Mouse (Mus musculus): ENCODE data around the gene Eif3a. TPM values are rescaled to one million over a fixed set of nuclear protein-coding genes. Genes with fewer than 3 reads are reported as not detected.
A peak's percentile ranks its signal among the peaks of the same experiment; 100 is the strongest.

Gene Eif3a
- polyA plus RNA-seq, 1 experiment from 2014 or later, result 199 TPM

- Histone ChIP-seq H3K4me1 (replicated peaks; ENCODE audit: control insufficient read depth, insufficient read depth, low read length) (peaks cover 4% of the 10 kb centered on the region), H3K4me2 (peak within 1 kb of the TSS; percentile 97), H3K36me3 (ENCODE audit: control insufficient read depth, insufficient read depth, low read length) (peaks cover 4% of the 10 kb centered on the region; the same call in 1 of the 2 replicates), H3K9ac (ENCODE audit: low read depth, low read length) (peak within 1 kb of the TSS; percentile 67), H3K27ac (ENCODE audit: low read depth, low read length) (no peak within 1 kb of the TSS), H3K4me3 (ENCODE audit: low read depth, low read length) (peak within 1 kb of the TSS; percentile 73), H3K27me3 (replicated peaks; ENCODE audit: control insufficient read depth, insufficient read depth, low read length) (peaks cover 3% of the 10 kb centered on the region), H3K9me3 (ENCODE audit: control insufficient read depth, low read length) (no peaks in the 10 kb centered on the region)
- WGBS, result under 1% methylated on average over 58 of the region's 58 CpGs
- DNase-seq (ENCODE audit: low spot score) (peak; percentile 90), ATAC-seq (replicated peaks; ENCODE audit: low FRiP score) (peak; percentile 91)
These were observed 34.8 kb downstream of the Eif3a start, which contains the start of gene Nanos1 for GRCm38 (mm10) chr19:60755438-60756191. Gene Nanos1 (plus strand): TSS chr19:60755987.

- H3K27me3 ChIP-seq (replicated peaks; ENCODE audit: control insufficient read depth, insufficient read depth, low read length), result no peaks in the 10 kb centered on the region
- 74% methylated on average over 1 of the region's 1 CpGs for WGBS
These were observed 42.7 kb downstream of the Eif3a start for GRCm38 (mm10) chr19:60747801-60748200.

GRCm38 (mm10) chr19:60743767-60744547 is 46.5 kb downstream of the Eif3a start:
- Histone ChIP-seq H3K27me3 (replicated peaks; ENCODE audit: control insufficient read depth, insufficient read depth, low read length) (no peaks in the 10 kb centered on the region), H3K4me1 (replicated peaks; ENCODE audit: control insufficient read depth, insufficient read depth, low read length) (no peaks in the 10 kb centered on the region), H3K9ac (ENCODE audit: low read depth, low read length) (no peak overlapping the region), H3K27ac (ENCODE audit: low read depth, low read length) (no peak overlapping the region), H3K4me2 (no peak overlapping the region; the same call in 1 of the 2 replicates), H3K4me3 (ENCODE audit: low read depth, low read length) (no peak overlapping the region), H3K9me3 (ENCODE audit: control insufficient read depth, low read length) (no peaks in the 10 kb centered on the region), H3K36me3 (ENCODE audit: control insufficient read depth, insufficient read depth, low read length) (no peaks in the 10 kb centered on the region)
- DNase-seq (ENCODE audit: low spot score), result no peak
- ATAC-seq (replicated peaks; ENCODE audit: low FRiP score), result peak; percentile 95
- 53% methylated on average over 5 of the region's 5 CpGs for WGBS

More at GRCm38 (mm10) chr19:60747801-60748200, 42.7 kb downstream of the Eif3a start:
- Histone ChIP-seq H3K9me3 (ENCODE audit: control insufficient read depth, low read length) (no peaks in the 10 kb centered on the region), H3K27ac (ENCODE audit: low read depth, low read length) (no peak overlapping the region), H3K9ac (ENCODE audit: low read depth, low read length) (no peak overlapping the region), H3K4me2 (no peak overlapping the region), H3K4me3 (ENCODE audit: low read depth, low read length) (no peak overlapping the region), H3K36me3 (ENCODE audit: control insufficient read depth, insufficient read depth, low read length) (no peaks in the 10 kb centered on the region), H3K4me1 (replicated peaks; ENCODE audit: control insufficient read depth, insufficient read depth, low read length) (no peaks in the 10 kb centered on the region)
- DNase-seq (ENCODE audit: low spot score), result no peak
- ATAC-seq (replicated peaks; ENCODE audit: low FRiP score), result no peak

- no peak for ATAC-seq (replicated peaks; ENCODE audit: low FRiP score)
- H3K9ac ChIP-seq (ENCODE audit: low read depth, low read length), result no peak overlapping the region
- WGBS, result 43% methylated on average over 1 of the region's 1 CpGs
- H3K27ac ChIP-seq (ENCODE audit: low read depth, low read length), result no peak overlapping the region
- no peak overlapping the region for H3K4me2 ChIP-seq
- H3K4me1 ChIP-seq (replicated peaks; ENCODE audit: control insufficient read depth, insufficient read depth, low read length), result no peaks in the 10 kb centered on the region
- no peaks in the 10 kb centered on the region for H3K36me3 ChIP-seq (ENCODE audit: control insufficient read depth, insufficient read depth, low read length)
- no peak for DNase-seq (ENCODE audit: low spot score)
- no peaks in the 10 kb centered on the region for H3K9me3 ChIP-seq (ENCODE audit: control insufficient read depth, low read length)
- H3K27me3 ChIP-seq (replicated peaks; ENCODE audit: control insufficient read depth, insufficient read depth, low read length), result no peaks in the 10 kb centered on the region
- H3K4me3 ChIP-seq (ENCODE audit: low read depth, low read length), result no peak overlapping the region
These were observed 49.9 kb downstream of the Eif3a start for GRCm38 (mm10) chr19:60740560-60740959.

- Histone ChIP-seq H3K9me3 (ENCODE audit: control insufficient read depth, low read length) (no peaks in the 10 kb centered on the region), H3K4me3 (ENCODE audit: low read depth, low read length) (no peak overlapping the region), H3K27ac (ENCODE audit: low read depth, low read length) (no peak overlapping the region), H3K9ac (ENCODE audit: low read depth, low read length) (no peak overlapping the region), H3K27me3 (replicated peaks; ENCODE audit: control insufficient read depth, insufficient read depth, low read length) (no peaks in the 10 kb centered on the region), H3K4me2 (no peak overlapping the region), H3K4me1 (replicated peaks; ENCODE audit: control insufficient read depth, insufficient read depth, low read length) (no peaks in the 10 kb centered on the region), H3K36me3 (ENCODE audit: control insufficient read depth, insufficient read depth, low read length) (no peaks in the 10 kb centered on the region)
- WGBS, result 84% methylated on average over 1 of the region's 1 CpGs
- DNase-seq (ENCODE audit: low spot score), result no peak
- no peak for ATAC-seq (replicated peaks; ENCODE audit: low FRiP score)
These were observed 58.5 kb downstream of the Eif3a start for GRCm38 (mm10) chr19:60731966-60732365.

- DNase-seq (ENCODE audit: low spot score) (no peak), ATAC-seq (replicated peaks; ENCODE audit: low FRiP score) (no peak)
- Histone ChIP-seq H3K9me3 (ENCODE audit: control insufficient read depth, low read length) (no peaks in the 10 kb centered on the region), H3K27me3 (replicated peaks; ENCODE audit: control insufficient read depth, insufficient read depth, low read length) (no peaks in the 10 kb centered on the region), H3K27ac (ENCODE audit: low read depth, low read length) (no peak overlapping the region), H3K4me1 (replicated peaks; ENCODE audit: control insufficient read depth, insufficient read depth, low read length) (no peaks in the 10 kb centered on the region), H3K9ac (ENCODE audit: low read depth, low read length) (no peak overlapping the region), H3K4me3 (ENCODE audit: low read depth, low read length) (no peak overlapping the region), H3K36me3 (ENCODE audit: control insufficient read depth, insufficient read depth, low read length) (no peaks in the 10 kb centered on the region), H3K4me2 (no peak overlapping the region)
- WGBS, result 67% methylated on average over 1 of the region's 1 CpGs
These were observed 59.2 kb downstream of the Eif3a start for GRCm38 (mm10) chr19:60731299-60731698.

GRCm38 (mm10) chr19:60730281-60730852 is 60.1 kb downstream of the Eif3a start:
- Histone ChIP-seq H3K27ac (ENCODE audit: low read depth, low read length) (no peak overlapping the region), H3K4me2 (no peak overlapping the region), H3K9me3 (ENCODE audit: control insufficient read depth, low read length) (no peaks in the 10 kb centered on the region), H3K4me3 (ENCODE audit: low read depth, low read length) (no peak overlapping the region), H3K27me3 (replicated peaks; ENCODE audit: control insufficient read depth, insufficient read depth, low read length) (no peaks in the 10 kb centered on the region), H3K4me1 (replicated peaks; ENCODE audit: control insufficient read depth, insufficient read depth, low read length) (no peaks in the 10 kb centered on the region), H3K36me3 (ENCODE audit: control insufficient read depth, insufficient read depth, low read length) (no peaks in the 10 kb centered on the region), H3K9ac (ENCODE audit: low read depth, low read length) (no peak overlapping the region)
- DNase-seq (ENCODE audit: low spot score) (no peak), ATAC-seq (replicated peaks; ENCODE audit: low FRiP score) (peak; percentile 78)
- WGBS, result 43% methylated on average over 2 of the region's 2 CpGs

GRCm38 (mm10) chr19:60716381-60716780 is 74.1 kb downstream of the Eif3a start:
- no peak overlapping the region for H3K27ac ChIP-seq (ENCODE audit: low read depth, low read length)
- no peak overlapping the region for H3K9ac ChIP-seq (ENCODE audit: low read depth, low read length)
- H3K27me3 ChIP-seq (replicated peaks; ENCODE audit: control insufficient read depth, insufficient read depth, low read length), result no peaks in the 10 kb centered on the region
- no peak overlapping the region for H3K4me2 ChIP-seq
- H3K36me3 ChIP-seq (ENCODE audit: control insufficient read depth, insufficient read depth, low read length), result no peaks in the 10 kb centered on the region
- ATAC-seq (replicated peaks; ENCODE audit: low FRiP score), result no peak
- H3K4me3 ChIP-seq (ENCODE audit: low read depth, low read length), result no peak overlapping the region
- no peaks in the 10 kb centered on the region for H3K9me3 ChIP-seq (ENCODE audit: control insufficient read depth, low read length)
- H3K4me1 ChIP-seq (replicated peaks; ENCODE audit: control insufficient read depth, insufficient read depth, low read length), result no peaks in the 10 kb centered on the region
- WGBS, result 91% methylated on average over 2 of the region's 2 CpGs
- DNase-seq (ENCODE audit: low spot score), result no peak
